Mouse (Mus musculus) layer of hippocampus, postnatal 36 days (tissue): ENCODE measurements at regions not wholly inside any gene's neighbourhood (a gene's known extent, or its start where the extent isn't known, plus 50 kb on each side); places are given as distances from the start of the nearest gene placed in this dataset.

Source experiments
- DNase-seq, 2 experiments: peaks; one replicate each; pipeline ENCODE4 v3.0.0; 2022

DNA sequence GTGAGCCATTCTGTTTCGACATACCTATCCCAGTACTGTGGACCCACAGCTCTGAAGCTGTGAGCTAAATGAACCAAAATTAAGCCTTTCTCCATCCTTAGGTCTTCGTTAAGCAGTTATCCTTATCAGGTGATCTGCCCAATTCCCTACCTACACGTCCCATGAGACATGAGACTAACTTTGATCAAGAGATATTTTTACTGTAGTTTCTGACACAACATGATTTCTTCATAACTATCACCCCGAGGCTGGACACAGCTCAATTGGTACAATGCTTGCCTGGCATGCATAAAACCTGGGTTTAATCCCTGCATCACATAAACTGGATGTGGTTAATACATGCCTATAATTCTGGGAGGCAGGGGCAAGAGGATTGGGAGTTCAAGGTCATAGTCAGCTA lies 82.2 kb upstream of the Elovl6 start:
- no peak for DNase-seq

DNA sequence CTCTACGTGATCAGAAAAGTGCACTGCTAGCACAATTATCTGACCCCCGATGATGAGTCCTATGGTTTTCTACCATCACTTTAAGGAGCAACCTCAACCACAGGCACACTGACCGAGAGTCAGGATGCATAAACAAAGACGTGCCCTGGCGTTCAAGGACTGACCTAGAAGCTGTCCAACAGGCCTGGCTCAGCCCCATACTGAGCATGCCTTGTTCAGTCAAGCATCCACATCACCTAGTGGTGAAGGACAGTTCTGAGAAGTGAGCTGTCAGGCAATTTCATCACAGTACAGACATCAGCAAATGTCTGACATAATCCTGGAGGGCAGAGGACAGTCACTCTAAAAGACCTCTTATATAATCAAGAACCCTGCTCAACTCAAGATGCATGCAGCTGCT lies 81.5 kb upstream of the Elovl6 start:
- DNase-seq = no peak

DNA sequence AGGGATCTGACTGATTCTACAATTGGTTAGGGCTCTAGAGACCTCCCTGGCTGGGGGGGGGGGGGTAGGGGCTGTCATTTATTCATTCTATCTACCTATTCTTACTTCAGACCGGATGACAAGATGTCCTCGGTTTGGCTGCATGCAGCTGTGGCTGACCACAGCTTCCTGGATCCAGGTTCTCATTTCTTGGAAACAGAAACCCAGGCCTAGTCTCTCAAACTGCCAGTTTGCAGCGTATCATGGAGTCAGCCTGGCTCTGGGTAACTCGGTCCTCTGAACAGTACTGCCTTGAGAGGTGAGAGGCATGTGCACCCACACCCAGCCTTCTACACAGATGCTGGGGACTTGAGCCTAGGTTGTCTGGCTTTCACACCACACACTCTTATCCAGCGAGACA lies 62.1 kb upstream of the Elovl6 start:
- DNase-seq = no peak

DNA sequence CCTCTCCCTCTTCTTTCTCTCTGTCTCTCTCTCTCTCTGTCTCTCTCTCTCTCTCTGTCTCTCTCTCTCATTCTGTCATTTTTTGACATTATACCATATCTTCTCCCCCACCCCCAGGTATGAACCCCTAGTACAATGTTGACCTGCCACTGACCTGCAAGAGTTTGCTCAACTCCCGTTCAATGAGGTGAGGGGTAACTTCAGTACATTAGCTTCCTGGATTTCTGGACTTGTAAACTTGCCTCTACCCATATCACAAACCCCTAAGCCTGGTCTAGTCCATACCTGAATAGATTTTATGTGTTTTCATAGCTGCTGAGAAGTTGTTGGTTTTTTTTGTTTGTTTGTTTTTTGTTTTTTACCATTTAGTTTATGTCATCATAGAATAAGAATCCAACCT lies 60.8 kb upstream of the Elovl6 start:
- no peak for DNase-seq

DNA sequence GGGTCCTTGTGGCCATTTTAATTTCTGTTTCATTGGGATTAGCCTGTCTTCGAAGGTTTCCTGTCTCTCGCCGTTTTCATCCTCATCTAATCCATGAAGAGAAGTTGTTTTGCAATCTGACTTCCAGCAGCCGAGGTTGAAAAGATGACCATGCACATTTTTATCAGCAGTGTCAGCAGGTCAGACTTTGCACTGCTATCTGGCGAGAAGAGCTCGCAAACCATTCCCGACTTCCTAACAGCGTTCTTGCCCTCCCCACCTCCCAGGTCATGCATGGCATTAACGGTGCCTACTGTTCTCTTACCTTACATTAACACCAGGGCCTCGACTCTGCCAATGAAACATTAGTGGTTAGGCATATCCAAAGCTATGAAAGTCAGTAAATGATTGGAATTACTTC lies 60.1 kb upstream of the Elovl6 start:
- DNase-seq = no peak

DNA sequence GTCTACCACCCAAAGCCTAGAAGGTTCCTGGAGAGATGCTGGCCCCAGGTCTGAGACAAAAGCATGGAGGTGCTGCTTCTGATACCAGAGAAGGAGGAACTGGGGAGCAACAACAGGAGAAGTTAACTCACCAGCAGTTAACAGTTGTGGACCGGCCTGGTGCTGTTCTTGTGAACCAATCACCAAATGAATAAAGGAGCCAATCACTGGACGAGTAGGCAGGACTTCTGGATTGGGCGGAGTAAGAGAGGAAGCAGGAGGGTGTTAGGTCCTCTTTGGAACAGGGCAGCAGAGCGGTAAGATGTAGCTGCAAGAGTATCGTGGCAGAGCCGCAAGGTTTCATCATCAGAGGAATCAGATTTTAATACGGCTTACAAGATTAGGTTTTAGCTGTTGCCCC lies 57.7 kb upstream of the Elovl6 start:
- DNase-seq = no peak

DNA sequence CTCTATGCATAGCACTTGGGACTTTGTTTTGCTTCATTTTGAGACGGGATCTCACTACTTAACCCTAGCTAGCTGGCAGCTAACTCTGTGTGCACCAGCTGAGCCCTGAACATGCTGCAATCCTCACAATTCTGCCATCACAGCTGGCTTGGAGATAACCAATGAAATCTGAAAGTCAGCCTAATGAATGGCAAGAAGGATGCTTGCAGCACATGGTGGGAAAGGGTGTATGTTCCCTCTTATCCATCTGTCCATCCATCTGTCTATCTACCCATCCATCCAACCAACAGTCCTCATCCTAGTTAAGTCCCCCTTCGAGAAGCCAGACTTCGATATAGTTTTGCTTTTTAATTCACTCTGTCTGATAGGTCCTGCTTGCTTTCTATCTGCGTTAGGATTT lies 55.9 kb upstream of the Elovl6 start:
- DNase-seq = no peak

DNA sequence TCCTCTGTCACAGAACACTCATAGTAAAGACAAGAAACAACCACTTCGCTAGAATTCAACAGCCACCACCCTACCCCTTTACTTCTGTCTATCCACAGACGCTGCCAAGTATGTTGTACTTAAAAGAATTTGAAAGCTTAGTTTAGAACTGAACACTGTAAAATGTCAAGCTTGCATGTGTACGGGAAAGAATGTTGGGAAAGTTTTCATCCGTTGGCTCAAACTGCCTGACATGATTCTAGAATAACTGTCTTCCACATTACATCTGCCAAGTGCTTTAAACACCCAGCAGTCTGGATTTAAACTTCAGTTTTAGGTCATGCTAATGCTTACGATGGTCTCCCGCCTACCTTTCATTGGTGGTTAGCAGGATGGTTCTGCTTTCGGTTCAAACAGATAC lies 54.1 kb upstream of the Elovl6 start:
- no peak for DNase-seq

DNA sequence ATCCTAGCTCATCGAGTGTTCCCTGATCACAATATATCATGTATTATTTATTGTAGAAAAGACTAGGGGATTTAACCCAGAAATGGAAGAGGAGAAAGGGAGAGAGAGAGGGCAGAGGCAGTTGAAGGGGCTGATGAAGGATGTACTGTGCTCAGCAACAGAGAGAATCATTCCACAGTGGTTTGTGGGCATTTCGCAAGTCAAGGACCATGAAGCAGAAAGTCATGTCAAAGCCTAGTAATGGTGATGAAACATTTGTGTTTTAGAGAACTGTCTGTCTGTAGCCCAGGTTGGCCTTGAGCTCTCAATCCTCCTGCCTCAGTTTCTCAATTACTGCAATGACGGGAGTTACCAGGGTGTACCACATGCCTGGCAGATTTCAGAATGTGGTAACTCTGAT lies 50.9 kb upstream of the Elovl6 start:
- no peak for DNase-seq
